Mouse (Mus musculus): ENCODE results near the gene Klc2.
"Not testable (repeated sequence)": the region's sequence is repeated elsewhere in the genome, so short reads cannot be mapped to it uniquely, and the experiment has no call there.

The Klc2 gene

GRCm38 (mm10) chr19:5118384-5118698 lies at the start of gene Klc2:
TSS of gene Klc2 (minus strand) at chr19:5118560.
- DNase-seq (ENCODE audit: low spot score): no peak

- DNase-seq (ENCODE audit: low spot score): no peak
Observed at GRCm38 (mm10) chr19:5167477-5167876, 49.1 kb upstream of the Klc2 start.

- DNase-seq (ENCODE audit: low spot score): no peak
Observed at GRCm38 (mm10) chr19:5164380-5164779, 46.0 kb upstream of the Klc2 start.

GRCm38 (mm10) chr19:5161913-5162312 lies 43.6 kb upstream of the Klc2 start:
- DNase-seq (ENCODE audit: low spot score): no peak

- DNase-seq (ENCODE audit: low spot score): no peak
Observed at GRCm38 (mm10) chr19:5152261-5152660, 33.9 kb upstream of the Klc2 start.

- DNase-seq (ENCODE audit: low spot score): no peak
Observed at GRCm38 (mm10) chr19:5151741-5152140, 33.4 kb upstream of the Klc2 start.

GRCm38 (mm10) chr19:5151331-5151730 lies 33.0 kb upstream of the Klc2 start:
- DNase-seq (ENCODE audit: low spot score): no peak

- DNase-seq (ENCODE audit: low spot score): no peak
Observed at GRCm38 (mm10) chr19:5150358-5150757, 32.0 kb upstream of the Klc2 start.

GRCm38 (mm10) chr19:5149041-5149440 lies 30.7 kb upstream of the Klc2 start:
- not testable (repeated sequence) for DNase-seq (ENCODE audit: low spot score)

GRCm38 (mm10) chr19:5139640-5140039 lies 21.3 kb upstream of the Klc2 start:
- DNase-seq (ENCODE audit: low spot score): no peak

- no peak for DNase-seq (ENCODE audit: low spot score)
Observed at GRCm38 (mm10) chr19:5131237-5131636, 12.9 kb upstream of the Klc2 start.

GRCm38 (mm10) chr19:5129770-5130169 lies 11.4 kb upstream of the Klc2 start:
- no peak for DNase-seq (ENCODE audit: low spot score)

GRCm38 (mm10) chr19:5124055-5124614 lies 5.8 kb upstream of the Klc2 start:
- DNase-seq (ENCODE audit: low spot score): no peak

- DNase-seq (ENCODE audit: low spot score): no peak
Observed at GRCm38 (mm10) chr19:5123241-5123640, 4.9 kb upstream of the Klc2 start.

- peak; percentile 73 for DNase-seq (ENCODE audit: low spot score)
Observed at GRCm38 (mm10) chr19:5122492-5122891, 4.1 kb upstream of the Klc2 start.

GRCm38 (mm10) chr19:5117494-5118383 lies 621 bp downstream of the Klc2 start:
- peak; percentile 94 for DNase-seq (ENCODE audit: low spot score)

GRCm38 (mm10) chr19:5113783-5114182 lies 4.6 kb downstream of the Klc2 start:
- no peak for DNase-seq (ENCODE audit: low spot score)

GRCm38 (mm10) chr19:5109659-5110453 lies 8.5 kb downstream of the Klc2 start:
- no peak for DNase-seq (ENCODE audit: low spot score)

- DNase-seq (ENCODE audit: low spot score): no peak
Observed at GRCm38 (mm10) chr19:5108702-5109101, 9.7 kb downstream of the Klc2 start.

GRCm38 (mm10) chr19:5108271-5108575 lies 10.1 kb downstream of the Klc2 start:
- DNase-seq (ENCODE audit: low spot score): peak; percentile 75

- DNase-seq (ENCODE audit: low spot score): no peak
Observed at GRCm38 (mm10) chr19:5107556-5108270, 10.6 kb downstream of the Klc2 start.

- peak; percentile 98 for DNase-seq (ENCODE audit: low spot score)
Observed at GRCm38 (mm10) chr19:5106731-5107191, 11.6 kb downstream of the Klc2 start, which contains the start of gene Rab1b. TSS of gene Rab1b (minus strand) at chr19:5107072.

All from testis, postnatal 14 days (tissue).